Mouse (Mus musculus) stomach, embryonic 16.5 days (tissue): ENCODE measurements around the gene Gm3147. TPM values are rescaled to one million over a fixed set of nuclear protein-coding genes. Genes with fewer than 3 reads are reported as not detected.
"Not testable (repeated sequence)": the region's sequence is repeated elsewhere in the genome, so short reads cannot be mapped to it uniquely, and the experiment has no call there.

Source experiments
- ATAC-seq: fragments of 200-750 bp; cut with Nextera tagmentation; 2 replicates; pipeline ENCODE4 v1.8.0; 2017; ENCODE audit warnings: moderate number of reproducible peaks, moderate TSS enrichment; ENCODE audit not compliant: insufficient read depth, low FRiP score
- H3K27ac ChIP-seq: fragments of 300-500 bp; sonication (generic); 2 replicates; pipeline ENCODE4 v1.5.1; 2014; ENCODE audit warnings: low read length
- H3K27me3 ChIP-seq: fragments of 300-500 bp; sonication (generic); 2 replicates; pipeline ENCODE4 v1.6.1; 2014; ENCODE audit warnings: low read length, control low read depth, mixed read lengths; ENCODE audit not compliant: control insufficient read depth, insufficient read depth
- H3K36me3 ChIP-seq: fragments of 300-500 bp; sonication (generic); 2 replicates; pipeline ENCODE4 v1.6.1; 2014; ENCODE audit warnings: low read length; ENCODE audit not compliant: control insufficient read depth, insufficient read depth
- H3K4me1 ChIP-seq: fragments of 300-500 bp; sonication (generic); 2 replicates; pipeline ENCODE4 v1.6.1; 2014; ENCODE audit warnings: low read length, control low read depth, mixed read lengths; ENCODE audit not compliant: control insufficient read depth, insufficient read depth
- H3K4me2 ChIP-seq: fragments of 300-500 bp; sonication (generic); 2 replicates; pipeline ENCODE4 v1.6.1; 2014; ENCODE audit warnings: low read depth, low read length, mixed read lengths
- H3K4me3 ChIP-seq: fragments of 300-500 bp; sonication (generic); replicated peaks from 2 replicates; pipeline ENCODE4 v1.5.1; 2014; ENCODE audit warnings: mild to moderate bottlenecking, low read length
- H3K9ac ChIP-seq: fragments of 300-500 bp; sonication (generic); 2 replicates; pipeline ENCODE4 v1.6.1; 2014; ENCODE audit warnings: low read length
- H3K9me3 ChIP-seq: fragments of 300-500 bp; sonication (generic); replicated peaks from 2 replicates; pipeline ENCODE4 v1.6.1; 2016; ENCODE audit warnings: low read length, control low read depth; ENCODE audit not compliant: control insufficient read depth
- WGBS: fragments of 180-500 bp; shearing (Covaris S2); extraction: QIAGEN DNeasy Blood & Tissue Kit; methylation state at CpG from one replicate; pipeline ENCODE4 v1.1.7; 2014; 5-methylcytosine and 5-hydroxymethylcytosine counted together
- polyA plus RNA-seq: library from polyadenylated mRNA; unstranded; fragments of >200 nt; fragmentation: Nextera tagmentation; extraction: Ambion mirVana; gene quantifications from 2 replicates; pipeline ENCODE4 v1.2.1, GENCODE M21; 2015

The Gm3147 gene
- polyA plus RNA-seq: not detected in 2 replicates

- H3K27me3 ChIP-seq, H3K36me3 ChIP-seq, ATAC-seq, H3K4me3 ChIP-seq, H3K4me2 ChIP-seq, H3K9ac ChIP-seq, H3K27ac ChIP-seq, H3K4me1 ChIP-seq, H3K9me3 ChIP-seq: not testable (repeated sequence)
- WGBS: no CpG with 5 or more reads among the region's 1 CpGs
Observed at GRCm38 (mm10) chr5:94616242-94616641, at the start of gene Gm3147. Gm3147 (minus strand) TSS chr5:94616342.

GRCm38 (mm10) chr5:94648082-94648481, 31.9 kb upstream of the Gm3147 start, which contains the start of gene Gm6205:
Gm6205 (plus strand) TSS chr5:94648382.
- H3K4me3 ChIP-seq, H3K4me1 ChIP-seq, H3K9ac ChIP-seq, H3K27ac ChIP-seq, H3K4me2 ChIP-seq, H3K36me3 ChIP-seq, ATAC-seq, H3K9me3 ChIP-seq, H3K27me3 ChIP-seq: not testable (repeated sequence)
- whole genome bisulfite sequencing: no CpG with 5 or more reads among the region's 2 CpGs

- WGBS: no CpG with 5 or more reads among the region's 2 CpGs
- not testable (repeated sequence) for H3K9me3 ChIP-seq, H3K36me3 ChIP-seq, H3K27me3 ChIP-seq, H3K4me3 ChIP-seq, H3K4me1 ChIP-seq, H3K27ac ChIP-seq, H3K4me2 ChIP-seq, H3K9ac ChIP-seq, ATAC-seq
Observed at GRCm38 (mm10) chr5:94623679-94624078, 7.5 kb upstream of the Gm3147 start, which contains the start of gene Gm6509. Gm6509 (plus strand) TSS chr5:94623979.

Other genes starting within 250 kb of the Gm3147 start
- not detected in 2 replicates for gene Gm7682, start 170.6 kb downstream of the Gm3147 start, polyA plus RNA-seq
- gene Gm3139, start 90.1 kb downstream of the Gm3147 start, polyA plus RNA-seq: not detected in 2 replicates
- not detected in 2 replicates for gene Gm6509, start 7.6 kb upstream of the Gm3147 start, polyA plus RNA-seq
- gene Gm6205, start 32.0 kb upstream of the Gm3147 start, polyA plus RNA-seq: not detected in 2 replicates
- not detected in 2 replicates for gene Gm3183, start 249.1 kb upstream of the Gm3147 start, polyA plus RNA-seq